Mouse (Mus musculus) adrenal gland, adult 8-10 months (tissue): ENCODE data around the gene Rangrf. TPM values are rescaled to one million over a fixed set of nuclear protein-coding genes. Genes with fewer than 3 reads are reported as not detected.
"Not testable (repeated sequence)": the region's sequence is repeated elsewhere in the genome, so short reads cannot be mapped to it uniquely, and the experiment has no call there.

Experiments used
- DNase-seq: peaks from one replicate; pipeline ENCODE4 v3.0.0; 2022
- total RNA-seq, 4 experiments: library from RNA; stranded (reverse); gene quantifications; 2 replicates each; pipeline ENCODE4 v1.2.4; 2022

Gene Rangrf
- total RNA-seq, 4 experiments from 2014 or later: 21.0 to 27.9 (median 23.6) TPM

GRCm38 (mm10) chr11:68975601-68976000, 616 bp upstream of the Rangrf start:
- no peak for DNase-seq

GRCm38 (mm10) chr11:68974059-68974450, 930 bp downstream of the Rangrf start:
- DNase-seq: no peak

- peak; percentile 87 for DNase-seq
These were observed 1.5 kb downstream of the Rangrf start for GRCm38 (mm10) chr11:68973250-68974058.

GRCm38 (mm10) chr11:68970232-68970631, 4.8 kb downstream of the Rangrf start:
- no peak for DNase-seq

- no peak for DNase-seq
These were observed 6.2 kb downstream of the Rangrf start for GRCm38 (mm10) chr11:68968752-68969151.

GRCm38 (mm10) chr11:68967337-68968282, 7.4 kb downstream of the Rangrf start, which contains the start of gene Slc25a35:
TSS of gene Slc25a35 (plus strand) at chr11:68968131.
- peak; percentile 91 for DNase-seq

- no peak for DNase-seq
These were observed 8.4 kb downstream of the Rangrf start for GRCm38 (mm10) chr11:68966554-68966953.

- no peak for DNase-seq
These were observed 9.1 kb downstream of the Rangrf start for GRCm38 (mm10) chr11:68965845-68966244.

GRCm38 (mm10) chr11:68965050-68965449, 9.9 kb downstream of the Rangrf start:
- no peak for DNase-seq

GRCm38 (mm10) chr11:68963405-68963804, 11.6 kb downstream of the Rangrf start:
- DNase-seq: no peak

GRCm38 (mm10) chr11:68962159-68962558, 12.8 kb downstream of the Rangrf start:
- not testable (repeated sequence) for DNase-seq

GRCm38 (mm10) chr11:68961596-68961995, 13.4 kb downstream of the Rangrf start:
- DNase-seq: no peak

GRCm38 (mm10) chr11:68957971-68958370, 17.0 kb downstream of the Rangrf start:
- no peak for DNase-seq

GRCm38 (mm10) chr11:68957308-68957707, 17.7 kb downstream of the Rangrf start, which contains the start of gene Arhgef15:
TSS of gene Arhgef15 (minus strand) at chr11:68957480.
- DNase-seq: no peak

GRCm38 (mm10) chr11:68956697-68957096, 18.3 kb downstream of the Rangrf start:
- DNase-seq: no peak

GRCm38 (mm10) chr11:68956107-68956506, 18.9 kb downstream of the Rangrf start:
- no peak for DNase-seq

- no peak for DNase-seq
These were observed 19.5 kb downstream of the Rangrf start for GRCm38 (mm10) chr11:68955473-68955872.

- DNase-seq: no peak
These were observed 20.6 kb downstream of the Rangrf start for GRCm38 (mm10) chr11:68954408-68954807.

- DNase-seq: no peak
These were observed 21.1 kb downstream of the Rangrf start for GRCm38 (mm10) chr11:68953903-68954302.

- DNase-seq: no peak
These were observed 27.4 kb downstream of the Rangrf start for GRCm38 (mm10) chr11:68947542-68947993.

GRCm38 (mm10) chr11:68946806-68947440, 28.1 kb downstream of the Rangrf start:
- DNase-seq: no peak

GRCm38 (mm10) chr11:68946001-68946400, 29.0 kb downstream of the Rangrf start:
- no peak for DNase-seq
